Comparison of ENCODE assay signal across 8 mouse cellular contexts in the genomic region with DNA sequence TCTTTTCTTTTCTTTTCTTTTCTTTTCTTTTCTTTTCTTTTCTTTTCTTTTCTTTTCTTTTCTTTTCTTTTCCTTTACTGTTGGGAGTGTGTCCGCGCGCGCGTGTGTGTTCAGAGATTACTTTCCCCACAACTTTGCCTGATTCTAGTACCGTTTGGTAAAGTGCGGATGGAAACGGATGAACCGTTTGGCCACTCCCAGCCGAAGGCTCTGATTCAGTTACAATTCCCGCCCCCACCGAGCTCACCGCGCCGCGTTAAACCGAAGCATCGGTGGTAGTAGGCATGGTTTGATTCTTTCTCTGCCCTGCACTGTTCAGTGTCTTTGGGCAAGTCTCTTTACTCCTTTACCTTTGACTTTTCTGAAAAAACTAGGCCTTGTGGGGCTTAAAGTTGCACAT. TPM values are rescaled to one million over a fixed set of nuclear protein-coding genes. Genes with fewer than 3 reads are reported as not detected.
DNase-seq lines count a peak whose midpoint lies in the region; ATAC-seq lines count a peak whose summit lies in the region.

No protein-coding gene starts in this region.

- no peak for DNase-seq in heart, adult 9 months (ENCODE audit: low spot score in 2 of 2)
- DNase-seq in embryonic facial prominence, embryonic 11.5 days (ENCODE audit: low spot score): no peak
- no peak for DNase-seq in hindbrain, embryonic 11.5 days (ENCODE audit: low spot score)
- peak; percentile 86 for DNase-seq in midbrain, embryonic 11.5 days (ENCODE audit: low spot score, missing footprints)
- no peak for DNase-seq in frontal cortex, postnatal 25 days (ENCODE audit: low spot score in 2 of 2)
- no peak for DNase-seq in gastrocnemius, postnatal 4 days (ENCODE audit: low spot score in 2 of 2)

- peak overlapping the region; percentile 96 for H3K27ac ChIP-seq in heart, embryonic 16.5 days (ENCODE audit: low read length)
- peak overlapping the region; percentile 48; the same call in 1 of the 2 replicates for H3K27ac ChIP-seq in embryonic facial prominence, embryonic 11.5 days (replicated peaks; ENCODE audit: low read depth, low read length)
- H3K27ac ChIP-seq in hindbrain, embryonic 11.5 days (ENCODE audit: low read depth, low read length): 0 out of 2 replicates have a peak overlapping the region, but pooled peaks have one; percentile 39
- no peak overlapping the region for H3K27ac ChIP-seq in midbrain, embryonic 11.5 days (ENCODE audit: low read depth, low read length)

- H3K27me3 ChIP-seq in heart, embryonic 16.5 days (ENCODE audit: control insufficient read depth, insufficient read depth, low read length): no peaks in the 10 kb centered on the region
- H3K27me3 ChIP-seq in embryonic facial prominence, embryonic 11.5 days (ENCODE audit: control insufficient read depth, insufficient read depth, low read length): no peaks in the 10 kb centered on the region
- peaks cover 25% of the 10 kb centered on the region for H3K27me3 ChIP-seq in hindbrain, embryonic 11.5 days (ENCODE audit: control insufficient read depth, insufficient read depth, low read length)
- H3K27me3 ChIP-seq in midbrain, embryonic 11.5 days (ENCODE audit: control insufficient read depth, insufficient read depth, low read length): peaks cover 38% of the 10 kb centered on the region

- no peak for ATAC-seq in heart, embryonic 16.5 days (replicated peaks; ENCODE audit: extremely low read depth, insufficient read depth, low FRiP score)
- no peak for ATAC-seq in embryonic facial prominence, embryonic 11.5 days (replicated peaks; ENCODE audit: insufficient number of reproducible peaks, low FRiP score, low TSS enrichment, low read depth)
- no peak for ATAC-seq in hindbrain, embryonic 11.5 days (ENCODE audit: low FRiP score)
- ATAC-seq in midbrain, embryonic 11.5 days (ENCODE audit: low FRiP score): no peak
- no peak for ATAC-seq in frontal cortex, adult (ENCODE audit: low TSS enrichment)

- H3K4me3 ChIP-seq in heart, embryonic 16.5 days (ENCODE audit: low read length): peak overlapping the region; percentile 71
- peak overlapping the region; percentile 58 for H3K4me3 ChIP-seq in embryonic facial prominence, embryonic 11.5 days (ENCODE audit: low read depth, low read length)
- H3K4me3 ChIP-seq in hindbrain, embryonic 11.5 days (ENCODE audit: low read depth, low read length): peak overlapping the region; percentile 52
- no peak overlapping the region for H3K4me3 ChIP-seq in midbrain, embryonic 11.5 days (ENCODE audit: low read depth, low read length)

- no peaks in the 10 kb centered on the region for H3K36me3 ChIP-seq in heart, embryonic 16.5 days (ENCODE audit: control insufficient read depth, insufficient read depth)
- no peaks in the 10 kb centered on the region for H3K36me3 ChIP-seq in embryonic facial prominence, embryonic 11.5 days (replicated peaks; ENCODE audit: control insufficient read depth, insufficient read depth, low read depth, low read length)
- no peaks in the 10 kb centered on the region for H3K36me3 ChIP-seq in hindbrain, embryonic 11.5 days (ENCODE audit: control insufficient read depth, insufficient read depth, low read length)
- no peaks in the 10 kb centered on the region for H3K36me3 ChIP-seq in midbrain, embryonic 11.5 days (ENCODE audit: control insufficient read depth, insufficient read depth, low read length)

- no peaks in the 10 kb centered on the region for H3K9me3 ChIP-seq in heart, embryonic 16.5 days (replicated peaks; ENCODE audit: control insufficient read depth, low read length)
- H3K9me3 ChIP-seq in embryonic facial prominence, embryonic 11.5 days (replicated peaks; ENCODE audit: control insufficient read depth, low read length): no peaks in the 10 kb centered on the region
- no peaks in the 10 kb centered on the region for H3K9me3 ChIP-seq in hindbrain, embryonic 11.5 days (ENCODE audit: control insufficient read depth, low read length)
- no peaks in the 10 kb centered on the region for H3K9me3 ChIP-seq in midbrain, embryonic 11.5 days (ENCODE audit: control insufficient read depth, low read length)

- peak overlapping the region; percentile 96 for H3K4me2 ChIP-seq in heart, embryonic 16.5 days (ENCODE audit: low read depth, low read length)
- peak overlapping the region; percentile 100 for H3K4me2 ChIP-seq in embryonic facial prominence, embryonic 11.5 days (ENCODE audit: low read depth, low read length)
- peak overlapping the region; percentile 100 for H3K4me2 ChIP-seq in hindbrain, embryonic 11.5 days (replicated peaks; ENCODE audit: low read depth, low read length)
- H3K4me2 ChIP-seq in midbrain, embryonic 11.5 days: peak overlapping the region; percentile 99; the same call in 1 of the 2 replicates

- peaks cover 78% of the 10 kb centered on the region for H3K4me1 ChIP-seq in heart, embryonic 16.5 days (ENCODE audit: control insufficient read depth, insufficient read depth, low read length)
- H3K4me1 ChIP-seq in embryonic facial prominence, embryonic 11.5 days (ENCODE audit: control insufficient read depth, insufficient read depth, low read length): peaks cover 39% of the 10 kb centered on the region
- peaks cover 50% of the 10 kb centered on the region for H3K4me1 ChIP-seq in hindbrain, embryonic 11.5 days (replicated peaks; ENCODE audit: control insufficient read depth, insufficient read depth, low read length)
- H3K4me1 ChIP-seq in midbrain, embryonic 11.5 days (ENCODE audit: control insufficient read depth, insufficient read depth, low read length): peaks cover 63% of the 10 kb centered on the region

- H3K9ac ChIP-seq in heart, embryonic 16.5 days (ENCODE audit: low read length): peak overlapping the region; percentile 82
- H3K9ac ChIP-seq in embryonic facial prominence, embryonic 11.5 days (replicated peaks; ENCODE audit: low read length): no peak overlapping the region
- no peak overlapping the region for H3K9ac ChIP-seq in hindbrain, embryonic 11.5 days (ENCODE audit: low read depth, low read length)
- no peak overlapping the region for H3K9ac ChIP-seq in midbrain, embryonic 11.5 days (ENCODE audit: low read length)

- 7% methylated on average over 18 of the region's 18 CpGs for WGBS in heart, embryonic 16.5 days
- 2% methylated on average over 18 of the region's 18 CpGs for WGBS in embryonic facial prominence, embryonic 11.5 days
- WGBS in hindbrain, embryonic 11.5 days: 2% methylated on average over 18 of the region's 18 CpGs
- 2% methylated on average over 18 of the region's 18 CpGs for WGBS in midbrain, embryonic 11.5 days

RNA-seq across cellular contexts. Expression of a gene that starts 28.8 kb away (rescaled TPM):
- polyA plus RNA-seq in heart, embryonic 16.5 days (2015; fragmentation: Nextera tagmentation; extraction: Ambion mirVana): 7.1 and 7.2 TPM in 2 replicates
- polyA plus RNA-seq in embryonic facial prominence, embryonic 11.5 days (2014; fragmentation: Nextera tagmentation; extraction: Ambion mirVana): 6.6 and 7.7 TPM in 2 replicates
- 6.8 and 9.0 TPM in 2 replicates for polyA plus RNA-seq in hindbrain, embryonic 11.5 days (2014; fragmentation: Nextera tagmentation; extraction: Ambion mirVana)
- polyA plus RNA-seq in midbrain, embryonic 11.5 days (2014; fragmentation: Nextera tagmentation; extraction: Ambion mirVana): 4.9 and 5.3 TPM in 2 replicates
- total RNA-seq in gastrocnemius, postnatal 4 days (2021): 100 to 1,000 TPM; 107 to 112 TPM
